Mouse (Mus musculus) intestine, postnatal 0 days (tissue): ENCODE measurements around the gene Egfl8. TPM values are rescaled to one million over a fixed set of nuclear protein-coding genes. Genes with fewer than 3 reads are reported as not detected.

Experiments used
- ATAC-seq: fragments of 200-750 bp; cut with Nextera tagmentation; 2 replicates; pipeline ENCODE4 v1.8.0; 2017; ENCODE audit warnings: mild to moderate bottlenecking, moderate TSS enrichment, moderate library complexity
- H3K27ac ChIP-seq: fragments of 300-500 bp; sonication (generic); 2 replicates; pipeline ENCODE4 v1.5.1; 2014; ENCODE audit warnings: mild to moderate bottlenecking, low read depth, low read length, moderate library complexity
- H3K27me3 ChIP-seq: fragments of 300-500 bp; sonication (generic); replicated peaks from 2 replicates; pipeline ENCODE4 v1.6.1; 2014; ENCODE audit warnings: low read length, mixed read lengths; ENCODE audit not compliant: control insufficient read depth, insufficient read depth
- H3K36me3 ChIP-seq: fragments of 300-500 bp; sonication (generic); 2 replicates; pipeline ENCODE4 v1.6.1; 2014; ENCODE audit warnings: mild to moderate bottlenecking, moderate library complexity; ENCODE audit not compliant: control insufficient read depth, insufficient read depth
- H3K4me1 ChIP-seq: fragments of 300-500 bp; sonication (generic); replicated peaks from 2 replicates; pipeline ENCODE4 v1.6.1; 2014; ENCODE audit warnings: antibody characterized with exemption, low read length, mixed read lengths; ENCODE audit not compliant: control insufficient read depth, insufficient read depth
- H3K4me2 ChIP-seq: fragments of 300-500 bp; sonication (generic); replicated peaks from 2 replicates; pipeline ENCODE4 v1.6.1; 2014; ENCODE audit warnings: low read depth, mild to moderate bottlenecking, moderate library complexity
- H3K4me3 ChIP-seq: fragments of 300-500 bp; sonication (generic); 2 replicates; pipeline ENCODE4 v1.5.1; 2014; ENCODE audit warnings: low read depth, low read length
- H3K9ac ChIP-seq: fragments of 300-500 bp; sonication (generic); 2 replicates; pipeline ENCODE4 v1.6.1; 2014; ENCODE audit warnings: mild to moderate bottlenecking, low read depth, low read length
- H3K9me3 ChIP-seq: fragments of 300-500 bp; sonication (generic); 2 replicates; pipeline ENCODE4 v1.6.1; 2016; ENCODE audit warnings: mixed run types; ENCODE audit not compliant: control insufficient read depth
- CTCF ChIP-seq: sonication (generic); IDR thresholded peaks from 2 replicates; pipeline ENCODE4 v1.5.1; 2016; ENCODE audit warnings: low read depth, mild to moderate bottlenecking, control low read depth, antibody characterized with exemption, moderate library complexity
- WGBS: fragments of 180-500 bp; shearing (Covaris S2); extraction: QIAGEN DNeasy Blood & Tissue Kit; methylation state at CpG from one replicate; pipeline ENCODE4 v1.1.7; 2014; 5-methylcytosine and 5-hydroxymethylcytosine counted together
- polyA plus RNA-seq: library from polyadenylated mRNA; unstranded; fragments of >200 nt; fragmentation: Nextera tagmentation; extraction: Ambion mirVana; gene quantifications from 2 replicates; pipeline ENCODE4 v1.2.1, GENCODE M21; 2015

Egfl8 gene
- polyA plus RNA-seq, 1 experiment from 2014 or later = 2.5 TPM

GRCm38 (mm10) chr17:34632261-34632691, 16.5 kb upstream of the Egfl8 start:
- ATAC-seq = peak; percentile 22; the same call in 1 of the 2 replicates
- Histone ChIP-seq H3K4me3 (peak overlapping the region; percentile 31), H3K9me3 (no peaks in the 10 kb centered on the region), H3K4me1 (peaks cover 9% of the 10 kb centered on the region; the same call in 1 of the 2 replicates), H3K36me3 (no peaks in the 10 kb centered on the region), H3K27me3 (peaks cover 16% of the 10 kb centered on the region), H3K9ac (0 out of 2 replicates have a peak overlapping the region, but pooled peaks have one; percentile 8), H3K4me2 (peak overlapping the region; percentile 61), H3K27ac (no peak overlapping the region)
- no peak for TF ChIP-seq CTCF
- WGBS = 2% methylated on average over 26 of the region's 26 CpGs

DNA sequence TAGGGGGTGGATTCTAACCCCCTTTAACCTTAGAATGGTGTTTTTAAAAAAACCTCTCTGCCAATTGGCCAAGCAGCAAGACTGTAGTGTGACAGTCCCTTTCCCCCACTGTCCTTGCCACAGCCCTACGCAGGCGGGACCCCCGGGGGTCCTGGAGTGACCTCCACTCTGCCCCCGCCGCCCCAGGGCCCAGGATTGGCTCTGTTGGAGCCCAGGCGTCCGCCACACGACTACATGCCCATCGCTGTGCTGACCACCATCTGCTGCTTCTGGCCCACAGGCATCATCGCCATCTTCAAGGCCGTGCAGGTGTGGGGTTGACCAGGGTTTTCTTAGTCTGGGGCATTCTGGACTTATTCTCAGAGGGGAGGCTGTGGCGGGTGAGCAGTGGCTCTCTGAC, 15.9 kb upstream of the Egfl8 start:
- Histone ChIP-seq H3K4me1 (peaks cover 9% of the 10 kb centered on the region; the same call in 1 of the 2 replicates), H3K4me3 (peak overlapping the region; percentile 31), H3K4me2 (peak overlapping the region; percentile 61), H3K27ac (no peak overlapping the region), H3K9me3 (no peaks in the 10 kb centered on the region), H3K36me3 (no peaks in the 10 kb centered on the region), H3K27me3 (peaks cover 16% of the 10 kb centered on the region), H3K9ac (0 out of 2 replicates have a peak overlapping the region, but pooled peaks have one; percentile 8)
- 16% methylated on average over 12 of the region's 12 CpGs for WGBS
- no peak for ATAC-seq
- no peak for TF ChIP-seq CTCF

DNA sequence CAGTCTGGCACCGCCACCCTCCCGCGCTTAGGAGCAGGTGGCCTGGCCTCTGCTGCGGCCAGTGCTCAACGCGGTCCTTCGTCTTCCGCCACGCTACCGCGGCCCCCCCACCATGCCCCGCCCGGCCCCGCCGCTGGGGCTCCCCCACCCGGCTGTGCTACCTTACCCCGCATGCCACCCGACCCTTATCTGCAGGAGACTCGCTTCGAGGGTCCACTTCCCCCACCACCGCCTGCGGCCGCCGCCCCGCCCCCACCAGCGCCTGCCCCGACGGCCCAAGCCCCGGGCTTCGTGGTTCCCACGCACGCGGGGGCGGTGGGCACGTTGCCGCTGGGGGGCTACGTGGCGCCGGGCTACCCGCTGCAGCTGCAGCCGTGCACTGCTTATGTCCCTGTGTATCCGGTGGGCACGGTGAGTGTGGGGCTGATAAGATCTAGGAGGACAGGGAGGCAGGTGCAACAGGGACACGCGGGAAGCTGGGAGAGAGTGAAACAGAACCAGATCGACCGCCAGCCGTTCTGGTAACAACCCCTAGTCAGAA, 15.1 kb upstream of the Egfl8 start:
- TF ChIP-seq CTCF = no peak
- H3K9me3 ChIP-seq = no peaks in the 10 kb centered on the region
- H3K4me1 ChIP-seq = peaks cover 9% of the 10 kb centered on the region
- H3K9ac ChIP-seq = peak overlapping the region; percentile 34; the same call in 1 of the 2 replicates
- ATAC-seq = no peak
- peak overlapping the region; percentile 61 for H3K4me2 ChIP-seq
- H3K27ac ChIP-seq = no peak overlapping the region
- 5% methylated on average over 45 of the region's 48 CpGs for WGBS
- no peaks in the 10 kb centered on the region for H3K36me3 ChIP-seq
- peak overlapping the region; percentile 29 for H3K4me3 ChIP-seq
- peaks cover 16% of the 10 kb centered on the region for H3K27me3 ChIP-seq

DNA sequence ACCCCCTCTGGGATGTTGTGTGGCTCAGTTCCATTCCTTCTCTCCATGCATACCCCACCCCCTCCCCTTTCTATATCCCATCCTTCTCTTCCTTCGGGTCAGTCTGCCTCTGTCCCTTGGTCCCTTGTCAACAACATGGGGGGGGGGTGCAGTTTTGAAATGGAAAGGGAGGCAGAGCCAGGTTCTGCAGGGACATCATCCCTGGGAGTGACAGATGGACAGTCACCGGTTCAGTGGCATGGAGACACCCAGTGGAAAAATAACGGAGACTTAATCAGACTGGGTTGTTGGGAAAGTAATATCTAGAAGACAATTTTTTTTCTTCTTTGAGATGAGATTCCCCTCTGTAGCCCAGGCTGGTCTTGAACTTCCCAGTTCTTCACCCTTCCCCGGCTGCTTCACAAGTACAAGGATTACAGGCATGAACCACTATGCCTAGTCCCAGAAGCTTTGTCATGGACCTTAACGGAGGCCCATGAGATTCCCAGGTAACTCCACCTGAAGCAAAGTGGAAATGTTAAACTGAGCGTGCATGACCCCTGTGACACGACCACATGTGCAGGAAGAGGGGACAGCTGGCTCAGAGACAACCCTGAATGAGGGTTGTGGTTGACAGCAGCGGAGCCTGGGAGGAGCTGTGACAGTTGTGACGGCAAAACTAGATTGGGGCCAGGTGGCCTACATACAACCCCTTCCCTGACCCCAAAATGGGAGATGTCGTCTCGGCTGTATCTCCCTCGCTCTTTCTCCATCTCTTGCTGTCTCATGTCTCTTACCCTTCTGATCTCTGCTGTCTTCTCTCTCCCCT, 14.2 kb upstream of the Egfl8 start:
- TF ChIP-seq CTCF = no peak
- 48% methylated on average over 12 of the region's 12 CpGs for WGBS

DNA sequence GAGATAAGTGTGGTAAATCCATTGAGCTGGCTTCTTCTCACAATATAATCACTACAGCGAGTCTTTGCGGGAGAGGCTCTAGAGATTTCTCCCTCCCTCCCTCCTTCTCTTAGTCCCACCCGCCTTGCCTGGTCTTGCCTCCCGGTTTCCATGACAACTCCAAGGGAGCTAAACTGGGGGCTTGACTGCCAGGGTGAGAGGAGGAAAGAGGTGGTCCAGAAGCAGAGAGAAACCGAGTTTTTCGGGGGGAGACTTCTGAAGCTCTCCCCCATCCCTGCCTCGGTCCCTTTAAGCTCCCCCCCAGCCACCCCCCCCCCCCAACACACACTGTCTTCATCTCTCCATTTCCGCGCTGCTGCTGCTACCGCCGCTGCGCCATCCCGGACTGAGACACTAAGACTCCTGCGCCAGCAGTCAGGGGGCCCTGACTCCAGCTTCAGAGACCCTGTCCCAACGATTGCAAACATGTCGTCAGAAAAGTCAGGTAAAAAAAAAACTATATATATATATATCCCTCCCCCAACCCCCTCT, 13.5 kb upstream of the Egfl8 start, which contains the start of gene Prrt1:
Gene Prrt1 (plus strand): TSS at position 313 of the 531 bp plus-strand sequence.
- peak within 1 kb of the TSS; percentile 95 for H3K4me2 ChIP-seq
- WGBS = 28% methylated on average over 16 of the region's 16 CpGs
- H3K9me3 ChIP-seq = no peaks in the 10 kb centered on the region
- H3K9ac ChIP-seq = peak within 1 kb of the TSS; percentile 65; the same call in 1 of the 2 replicates
- TF ChIP-seq CTCF = no peak
- H3K4me1 ChIP-seq = peaks cover 9% of the 10 kb centered on the region
- H3K36me3 ChIP-seq = no peaks in the 10 kb centered on the region
- ATAC-seq = no peak
- peaks cover 16% of the 10 kb centered on the region for H3K27me3 ChIP-seq
- H3K4me3 ChIP-seq = peak within 1 kb of the TSS; percentile 66
- peak within 1 kb of the TSS; percentile 87; the same call in 1 of the 2 replicates for H3K27ac ChIP-seq

More for the DNA sequence above, 14.2 kb upstream of the Egfl8 start:
- no peak overlapping the region for H3K27ac ChIP-seq
- no peaks in the 10 kb centered on the region for H3K9me3 ChIP-seq
- ATAC-seq = no peak
- H3K4me3 ChIP-seq = peak overlapping the region; percentile 17
- H3K4me2 ChIP-seq = peak overlapping the region; percentile 95
- H3K4me1 ChIP-seq = peaks cover 9% of the 10 kb centered on the region
- no peak overlapping the region for H3K9ac ChIP-seq
- peaks cover 16% of the 10 kb centered on the region for H3K27me3 ChIP-seq
- H3K36me3 ChIP-seq = no peaks in the 10 kb centered on the region

DNA sequence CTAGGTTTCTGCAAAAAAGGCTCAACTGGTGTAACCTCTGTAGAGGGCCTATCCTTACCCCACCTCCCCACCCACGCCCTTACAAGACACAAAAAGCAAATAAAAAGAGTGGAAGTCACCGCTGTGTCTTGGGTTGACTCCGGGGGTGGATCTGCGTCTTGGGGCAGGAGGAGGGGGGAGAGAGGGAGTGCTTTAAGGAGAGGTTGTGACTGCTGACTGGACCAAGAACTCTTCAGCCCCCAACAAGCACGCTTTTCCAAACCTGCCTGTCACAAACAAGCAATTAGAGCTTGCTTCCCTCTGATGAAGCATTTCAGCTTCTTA, 12.8 kb upstream of the Egfl8 start:
- Histone ChIP-seq H3K27me3 (peaks cover 16% of the 10 kb centered on the region), H3K9me3 (no peaks in the 10 kb centered on the region), H3K9ac (0 out of 2 replicates have a peak overlapping the region, but pooled peaks have one; percentile 65), H3K27ac (0 out of 2 replicates have a peak overlapping the region, but pooled peaks have one; percentile 87), H3K36me3 (no peaks in the 10 kb centered on the region), H3K4me1 (peaks cover 9% of the 10 kb centered on the region), H3K4me3 (peak overlapping the region; percentile 66; the same call in 1 of the 2 replicates), H3K4me2 (peak overlapping the region; percentile 95)
- ATAC-seq = no peak
- WGBS = 24% methylated on average over 5 of the region's 5 CpGs
- TF ChIP-seq CTCF = no peak
